Mouse (Mus musculus): ENCODE measurements at regions not wholly inside any gene's neighbourhood (a gene's known extent, or its start where the extent isn't known, plus 50 kb on each side); places are given as distances from the start of the nearest gene placed in this dataset.

DNA sequence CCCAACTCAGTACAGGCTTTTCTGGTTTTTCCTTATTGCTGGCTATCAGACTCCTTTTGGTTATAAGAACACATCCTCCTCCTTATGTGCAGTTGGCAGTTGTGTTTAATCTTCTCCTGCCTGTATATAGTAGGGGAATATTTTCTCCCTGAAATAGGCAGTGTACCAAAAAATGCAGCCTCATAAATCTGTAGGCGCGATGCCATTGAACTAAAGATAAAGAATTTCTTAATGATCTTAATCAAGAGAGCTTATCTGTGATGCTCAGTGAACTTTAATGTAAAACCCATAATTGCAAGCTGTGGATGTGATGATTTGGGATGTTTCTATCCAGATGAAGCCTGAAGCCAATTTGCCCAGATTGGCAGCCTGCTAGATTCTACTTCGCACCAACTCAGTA is 1099.6 kb upstream of the Tenm2 start:
- TF ChIP-seq CTCF (conservative IDR thresholded peaks at IDR 0.05; ENCODE audit: insufficient read depth, insufficient read length, low read depth, low read length) (no peak), POLR2A (IDR thresholded peaks at IDR 0.05; ENCODE audit: low read depth, low read length) (no peak)

Measured in kidney, adult 2 months (tissue).